Mouse (Mus musculus) liver, adult 2 months (tissue): ENCODE data around the gene St6galnac3. TPM values are rescaled to one million over a fixed set of nuclear protein-coding genes. Genes with fewer than 3 reads are reported as not detected.

Source experiments
- DNase-seq: peaks from one replicate; pipeline ENCODE4 v3.0.0-alpha.2; 2011; ENCODE audit warnings: low read depth, low spot score; ENCODE audit errors: extremely low read depth
- H3K27ac ChIP-seq: fragments of 200-500 bp; replicated peaks from 2 replicates; pipeline ENCODE4 v1.5.1; 2012; ENCODE audit warnings: low read depth, mild to moderate bottlenecking, control low read depth, inconsistent platforms, low read length; ENCODE audit not compliant: insufficient read depth
- H3K27me3 ChIP-seq: fragments of 200-500 bp; 2 replicates; pipeline ENCODE4 v1.6.1; 2012; ENCODE audit warnings: mild to moderate bottlenecking, moderate library complexity, low read length, inconsistent platforms; ENCODE audit not compliant: control insufficient read depth, insufficient read depth
- H3K36me3 ChIP-seq: fragments of 200-500 bp; 2 replicates; pipeline ENCODE4 v1.6.1; 2012; ENCODE audit warnings: low read length, inconsistent platforms; ENCODE audit not compliant: control insufficient read depth, insufficient read depth
- H3K4me1 ChIP-seq: fragments of 200-500 bp; 2 replicates; pipeline ENCODE4 v1.6.1; 2011; ENCODE audit warnings: low read length; ENCODE audit not compliant: control insufficient read depth, insufficient read depth
- H3K4me3 ChIP-seq: fragments of 200-500 bp; 2 replicates; pipeline ENCODE4 v1.5.1; 2011; ENCODE audit warnings: low read depth, mild to moderate bottlenecking, control low read depth, low read length, moderate library complexity; ENCODE audit not compliant: insufficient read depth
- H3K79me2 ChIP-seq: fragments of 200-500 bp; 2 replicates; pipeline ENCODE4 v1.6.1; 2012; ENCODE audit warnings: inconsistent platforms, mild to moderate bottlenecking, low read length, moderate library complexity; ENCODE audit not compliant: control insufficient read depth, insufficient read depth
- H3K9ac ChIP-seq: fragments of 200-500 bp; 2 replicates; pipeline ENCODE4 v1.6.1; 2012; ENCODE audit warnings: low read depth, mild to moderate bottlenecking, control low read depth, inconsistent platforms, low read length
- CTCF ChIP-seq: fragments of 200-500 bp; IDR thresholded peaks from 2 replicates; pipeline ENCODE4 v1.5.1; 2011; ENCODE audit warnings: low read depth, low read length, control low read depth
- POLR2A ChIP-seq: fragments of 200-500 bp; IDR thresholded peaks from 2 replicates; pipeline ENCODE4 v1.6.1; 2011; ENCODE audit warnings: low read length, control low read depth; ENCODE audit not compliant: insufficient read depth; ENCODE audit errors: extremely low read depth
- WGBS: fragments of 180-500 bp; shearing (Covaris S2); methylation state at CpG from one replicate; pipeline ENCODE4 v1.1.7; 2018; 5-methylcytosine and 5-hydroxymethylcytosine counted together
- polyA plus RNA-seq: library from polyadenylated mRNA; depleted of rRNA; stranded (reverse); fragments of >200 nt; gene quantifications from 2 replicates; pipeline ENCODE4 v1.2.3, GENCODE M21; 2012
- total RNA-seq: library from RNA; depleted of rRNA; stranded (reverse); fragments of >200 nt; gene quantifications from 2 replicates; pipeline ENCODE4 v1.2.3, GENCODE M21; 2014

The St6galnac3 gene
- total and polyA plus RNA-seq, 2 experiments = 0.24 to 0.83 TPM

DNA sequence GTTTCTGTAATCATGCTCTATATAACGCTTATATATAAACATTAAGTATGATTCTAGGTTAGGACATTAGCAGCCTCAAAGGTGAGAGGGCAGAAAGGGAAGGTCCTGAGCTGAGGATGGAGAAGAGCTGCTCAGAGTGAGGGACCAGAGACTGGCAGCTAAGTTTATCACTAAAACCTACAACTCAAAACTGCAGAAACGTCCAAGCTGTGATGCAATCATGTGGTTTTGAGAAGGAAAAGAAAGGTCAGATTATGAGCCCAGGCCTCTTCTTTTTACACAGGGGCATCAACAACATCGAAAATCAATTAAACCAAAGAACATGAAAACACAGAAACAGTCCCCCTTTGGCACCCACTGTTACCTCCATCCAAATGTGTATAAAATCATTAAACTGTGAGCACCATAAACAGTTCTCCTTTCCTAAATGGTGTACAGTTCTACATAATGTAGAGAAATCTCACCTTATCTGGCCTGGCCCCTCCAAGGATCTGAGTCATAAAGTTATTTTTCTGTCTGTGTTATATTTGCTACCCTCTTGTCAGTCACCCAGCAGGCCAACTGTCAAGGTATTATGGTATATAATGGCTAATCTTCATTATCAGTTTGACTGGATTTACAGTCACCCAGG, 244.9 kb downstream of the St6galnac3 start:
- no peak overlapping the region for H3K27ac ChIP-seq
- DNase-seq = no peak
- H3K4me1 ChIP-seq = no peaks in the 10 kb centered on the region
- no peak overlapping the region for H3K9ac ChIP-seq
- H3K27me3 ChIP-seq = no peaks in the 10 kb centered on the region
- H3K4me3 ChIP-seq = no peak overlapping the region
- WGBS = 65% methylated on average over 3 of the region's 3 CpGs
- H3K79me2 ChIP-seq = no peaks in the 10 kb centered on the region
- no peaks in the 10 kb centered on the region for H3K36me3 ChIP-seq
- TF ChIP-seq POLR2A (no peak), CTCF (no peak)

DNA sequence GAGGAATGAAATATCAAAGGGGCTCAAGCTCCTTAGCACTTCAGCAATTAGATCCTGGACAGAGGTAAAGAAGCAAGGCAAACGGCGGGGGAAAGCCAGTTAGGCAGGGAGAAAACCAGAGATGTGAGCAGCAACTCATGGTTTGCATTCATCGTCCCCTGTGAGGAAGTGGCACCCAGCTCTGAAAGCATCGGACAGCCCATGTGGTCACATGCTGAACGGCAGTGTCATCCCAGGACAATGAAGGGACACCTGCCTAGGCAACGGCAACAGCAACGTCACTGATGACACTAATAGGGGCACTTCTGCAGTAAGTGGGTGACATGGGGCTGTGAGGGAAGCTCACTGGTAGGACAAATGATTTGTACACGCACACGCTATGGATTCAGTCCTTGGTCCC, 249.1 kb downstream of the St6galnac3 start:
- no peaks in the 10 kb centered on the region for H3K36me3 ChIP-seq
- no peaks in the 10 kb centered on the region for H3K79me2 ChIP-seq
- TF ChIP-seq POLR2A (no peak), CTCF (no peak)
- 90% methylated on average over 9 of the region's 9 CpGs for WGBS
- no peak overlapping the region for H3K9ac ChIP-seq
- H3K4me3 ChIP-seq = no peak overlapping the region
- no peaks in the 10 kb centered on the region for H3K4me1 ChIP-seq
- DNase-seq = no peak
- H3K27me3 ChIP-seq = no peaks in the 10 kb centered on the region
- no peak overlapping the region for H3K27ac ChIP-seq

DNA sequence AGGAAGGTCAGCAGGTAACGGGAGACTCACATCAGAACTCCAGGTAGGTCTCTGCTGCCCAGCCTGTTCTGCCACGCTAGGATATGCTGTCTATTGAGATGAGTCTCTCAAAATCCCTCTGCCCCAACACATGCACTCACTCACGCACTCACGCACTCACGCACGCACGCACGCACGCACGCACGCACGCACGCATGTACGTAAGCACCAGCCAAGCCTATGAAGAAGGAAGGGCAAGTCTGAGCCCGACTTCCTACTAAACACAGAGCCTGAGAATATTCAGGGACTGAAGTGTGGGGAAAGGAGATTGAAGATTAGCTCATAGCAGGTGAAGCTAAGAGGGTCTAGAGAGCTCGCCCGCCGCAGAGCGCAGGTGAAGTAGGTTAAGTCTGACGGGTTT, 249.5 kb downstream of the St6galnac3 start:
- Histone ChIP-seq H3K4me1 (no peaks in the 10 kb centered on the region), H3K27me3 (no peaks in the 10 kb centered on the region), H3K36me3 (no peaks in the 10 kb centered on the region), H3K4me3 (no peak overlapping the region), H3K79me2 (no peaks in the 10 kb centered on the region), H3K27ac (no peak overlapping the region), H3K9ac (no peak overlapping the region)
- no peak for DNase-seq
- TF ChIP-seq POLR2A (no peak), CTCF (no peak)
- 94% methylated on average over 20 of the region's 20 CpGs for WGBS

DNA sequence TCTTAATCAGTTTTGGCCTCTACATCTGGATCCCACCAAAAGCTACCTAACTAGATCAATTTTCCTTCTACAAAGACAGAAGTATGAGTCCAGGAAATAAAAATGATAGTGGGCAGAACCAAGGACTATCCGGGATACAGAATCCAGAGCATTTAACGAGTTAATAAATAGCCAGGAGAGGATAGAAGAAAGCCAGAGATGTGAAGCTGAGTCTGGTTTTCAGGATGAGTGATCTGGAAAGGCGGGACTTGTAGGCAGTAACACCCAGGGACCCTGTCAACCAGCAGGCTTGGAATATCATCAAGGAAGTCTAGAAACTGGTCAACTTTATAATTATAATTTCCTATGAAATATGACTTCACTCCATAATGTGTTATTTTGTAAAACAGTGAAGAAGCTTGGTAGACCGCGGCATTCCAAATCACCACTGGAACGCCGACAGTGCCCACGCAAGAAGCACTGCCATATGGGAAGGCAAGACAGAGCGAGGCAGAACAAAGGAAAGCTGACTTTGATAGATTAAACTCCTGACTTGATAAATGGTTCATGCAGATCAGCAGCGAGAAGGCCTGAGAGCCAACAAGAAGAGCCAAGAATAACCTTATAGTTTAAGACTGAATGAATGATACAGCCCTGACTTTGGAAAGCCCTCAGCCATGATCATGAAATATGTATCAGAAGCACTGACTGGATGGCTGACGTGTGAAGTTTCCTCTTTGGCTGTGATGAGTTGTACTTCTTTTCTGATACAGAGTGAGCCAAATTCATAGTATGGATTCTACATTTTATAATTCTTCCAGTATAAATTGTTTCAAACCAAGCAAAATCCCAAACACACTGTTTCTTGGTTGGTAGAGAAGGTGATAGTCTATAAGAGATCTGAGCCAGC, 252.1 kb downstream of the St6galnac3 start:
- H3K4me3 ChIP-seq = no peak overlapping the region
- 86% methylated on average over 11 of the region's 11 CpGs for WGBS
- no peaks in the 10 kb centered on the region for H3K4me1 ChIP-seq
- H3K79me2 ChIP-seq = no peaks in the 10 kb centered on the region
- no peak overlapping the region for H3K9ac ChIP-seq
- H3K36me3 ChIP-seq = no peaks in the 10 kb centered on the region
- no peak overlapping the region for H3K27ac ChIP-seq
- H3K27me3 ChIP-seq = no peaks in the 10 kb centered on the region
- DNase-seq = no peak
- TF ChIP-seq CTCF (no peak), POLR2A (no peak)

DNA sequence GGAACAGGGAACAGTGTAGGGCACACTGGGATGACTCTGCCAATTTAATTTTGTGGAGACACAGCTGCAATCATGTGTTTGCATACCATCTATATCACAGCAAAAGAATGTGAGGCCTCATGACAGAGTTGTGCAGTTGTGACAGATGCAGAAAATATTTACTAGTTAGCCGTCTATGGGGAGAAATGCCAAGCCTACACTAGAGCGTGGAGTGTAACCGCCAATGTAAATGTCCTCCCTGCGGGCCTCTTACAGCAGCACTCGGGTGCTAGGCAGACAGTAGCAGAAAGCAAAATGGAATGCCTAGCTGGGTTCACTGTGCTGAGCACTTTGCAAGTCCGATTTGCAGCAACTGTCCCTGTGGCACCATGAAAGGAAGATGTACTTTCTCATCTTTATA, 261.1 kb downstream of the St6galnac3 start:
- Histone ChIP-seq H3K27ac (no peak overlapping the region), H3K36me3 (no peaks in the 10 kb centered on the region), H3K79me2 (no peaks in the 10 kb centered on the region), H3K27me3 (no peaks in the 10 kb centered on the region), H3K4me1 (no peaks in the 10 kb centered on the region), H3K4me3 (no peak overlapping the region), H3K9ac (no peak overlapping the region)
- 87% methylated on average over 6 of the region's 6 CpGs for WGBS
- DNase-seq = no peak
- TF ChIP-seq CTCF = no peak
- no peak for TF ChIP-seq POLR2A

DNA sequence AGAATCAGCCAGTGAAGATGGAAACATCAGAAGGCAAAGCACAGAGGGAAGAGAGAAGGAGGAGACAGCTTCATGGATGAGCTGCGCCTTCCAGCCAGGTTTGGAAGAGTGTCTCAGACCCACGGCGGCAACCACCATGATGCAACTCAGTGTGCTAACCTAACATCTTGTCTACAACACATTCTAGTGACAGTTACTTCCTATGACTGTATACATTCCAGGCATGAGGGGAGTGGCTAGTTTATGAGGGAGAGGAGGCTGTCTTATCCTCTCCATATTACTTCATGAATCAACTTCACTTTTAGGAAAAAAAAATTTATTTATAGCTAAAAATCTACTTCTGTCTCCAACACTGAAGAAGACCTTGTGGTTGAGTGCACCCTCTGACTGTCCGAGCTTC, 264.8 kb downstream of the St6galnac3 start:
- no peaks in the 10 kb centered on the region for H3K27me3 ChIP-seq

More for the DNA sequence above, 264.8 kb downstream of the St6galnac3 start:
- WGBS = 96% methylated on average over 4 of the region's 4 CpGs
- Histone ChIP-seq H3K27ac (no peak overlapping the region), H3K36me3 (no peaks in the 10 kb centered on the region), H3K9ac (no peak overlapping the region), H3K4me3 (no peak overlapping the region), H3K4me1 (no peaks in the 10 kb centered on the region), H3K79me2 (no peaks in the 10 kb centered on the region)
- TF ChIP-seq CTCF (no peak), POLR2A (no peak)
- DNase-seq = no peak
